Mouse (Mus musculus) brain, embryonic 18.5 days (tissue): ENCODE results near the gene Lyrm4.
"Not testable (repeated sequence)": the region's sequence is repeated elsewhere in the genome, so short reads cannot be mapped to it uniquely, and the experiment has no call there.

Experiments used
- DNase-seq: peaks from one replicate; pipeline ENCODE4 v3.0.0-alpha.2; 2012; ENCODE audit warnings: low read depth, low spot score

Lyrm4 gene

DNA sequence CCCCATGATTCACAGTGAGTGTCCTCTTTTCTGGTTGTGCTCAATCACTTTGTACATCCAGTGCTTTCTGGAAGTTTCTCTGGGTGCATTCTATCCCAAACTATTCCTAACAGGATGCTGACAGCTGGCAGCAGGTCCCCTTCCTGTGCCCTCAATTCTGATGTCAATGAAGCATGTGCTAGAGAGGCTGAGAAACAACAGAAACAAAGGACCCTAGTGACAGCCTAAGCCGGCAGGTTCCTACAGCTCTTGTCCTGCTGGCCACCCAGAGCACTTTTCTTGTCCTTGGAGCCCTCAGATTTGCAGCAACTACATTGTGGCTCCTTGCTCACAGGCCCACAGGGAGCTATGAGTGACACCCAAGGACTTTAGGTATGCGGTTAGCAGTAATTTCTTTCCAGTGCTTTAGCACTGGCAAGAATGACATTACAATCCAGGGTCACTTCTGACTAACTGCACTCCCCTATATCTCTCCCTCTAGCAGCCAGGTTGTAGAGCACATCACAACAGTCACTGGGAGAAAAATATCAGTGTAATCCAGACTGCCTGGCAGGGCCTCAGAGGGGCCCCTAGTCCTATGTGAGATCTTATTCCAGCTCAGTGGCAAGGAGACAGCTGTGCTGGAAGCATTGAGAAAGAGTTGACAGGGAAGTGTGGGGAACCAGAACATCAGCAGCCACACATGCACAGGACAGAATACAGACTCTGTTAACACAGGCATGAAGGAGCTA lies 121.5 kb downstream of the Lyrm4 start:
- DNase-seq = no peak

DNA sequence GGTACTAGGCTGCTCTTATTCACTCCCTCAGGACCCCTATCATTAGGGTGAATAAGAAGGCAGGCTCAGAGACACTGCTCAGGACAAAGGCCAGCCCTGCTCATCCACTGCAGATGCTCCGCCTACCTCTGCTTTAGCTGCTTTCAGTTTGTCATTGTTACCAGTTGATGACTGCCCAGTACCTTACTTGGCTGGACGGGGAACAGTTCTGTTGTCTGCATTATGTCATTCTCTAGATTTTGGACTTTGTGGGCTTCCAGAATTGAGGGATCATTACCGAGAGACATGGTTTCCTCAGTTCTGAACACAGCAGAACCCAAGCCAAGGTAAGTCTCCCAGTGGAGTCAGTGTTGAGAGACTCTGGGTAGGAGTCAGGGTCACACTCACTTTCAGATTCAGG lies 122.1 kb downstream of the Lyrm4 start:
- no peak for DNase-seq

DNA sequence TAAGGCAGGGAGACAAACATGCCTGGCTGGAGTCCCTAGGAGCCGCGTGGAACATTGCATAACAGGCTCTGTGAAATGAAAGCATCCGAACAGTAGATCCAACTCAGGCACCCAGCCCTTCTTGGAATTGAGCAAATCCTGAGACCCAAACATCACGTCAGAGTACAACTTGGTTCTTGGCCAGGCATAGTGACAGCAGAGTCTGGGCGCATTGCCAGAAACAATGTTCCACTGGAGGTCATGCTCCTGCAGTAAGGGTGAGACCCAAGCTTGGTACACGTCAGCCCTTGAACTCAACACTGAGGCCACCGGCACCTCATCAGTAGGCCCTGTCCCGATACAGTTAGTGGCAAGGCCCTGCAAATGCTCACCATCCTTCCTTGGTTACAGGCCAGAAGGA lies 123.3 kb downstream of the Lyrm4 start:
- no peak for DNase-seq

DNA sequence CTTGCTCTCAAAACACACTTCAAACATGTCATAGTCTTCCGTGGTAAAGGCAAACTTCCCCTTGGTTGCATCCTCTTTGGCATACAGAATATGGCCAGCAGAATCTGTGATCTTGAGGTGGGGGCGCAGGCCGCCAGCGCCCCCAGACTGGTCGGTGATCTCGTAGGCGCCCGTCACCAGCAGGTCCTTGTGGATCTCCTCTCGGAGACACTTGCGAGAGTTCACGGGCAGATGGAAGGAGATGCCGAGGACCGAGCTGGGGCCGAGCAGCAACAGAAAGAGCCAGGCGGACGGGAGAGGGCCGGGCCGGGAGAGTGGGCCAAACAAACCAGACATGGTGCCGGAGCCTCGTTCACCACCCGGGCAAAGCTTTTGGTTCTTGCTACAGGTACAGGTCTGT lies 126.1 kb downstream of the Lyrm4 start:
- not testable (repeated sequence) for DNase-seq

DNA sequence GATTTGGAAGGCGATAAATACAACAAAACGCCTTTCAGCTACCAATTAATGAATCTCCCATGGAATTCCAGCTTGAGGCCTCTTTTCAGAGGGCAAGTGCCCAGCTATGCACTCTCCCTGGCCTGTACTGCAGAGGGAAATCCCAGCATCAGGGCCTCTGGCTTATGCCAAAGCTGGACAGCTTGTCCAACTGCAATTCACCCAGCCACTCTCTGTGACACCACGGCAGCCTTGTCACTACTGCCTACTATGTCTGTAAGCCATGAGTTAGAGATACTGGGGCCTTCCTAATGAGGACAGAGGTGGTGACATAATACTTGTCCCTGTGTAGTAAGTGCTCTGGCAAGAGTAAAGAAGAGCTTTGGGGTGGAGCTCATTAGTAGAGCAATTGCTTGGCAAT lies 128.0 kb downstream of the Lyrm4 start:
- DNase-seq = no peak

DNA sequence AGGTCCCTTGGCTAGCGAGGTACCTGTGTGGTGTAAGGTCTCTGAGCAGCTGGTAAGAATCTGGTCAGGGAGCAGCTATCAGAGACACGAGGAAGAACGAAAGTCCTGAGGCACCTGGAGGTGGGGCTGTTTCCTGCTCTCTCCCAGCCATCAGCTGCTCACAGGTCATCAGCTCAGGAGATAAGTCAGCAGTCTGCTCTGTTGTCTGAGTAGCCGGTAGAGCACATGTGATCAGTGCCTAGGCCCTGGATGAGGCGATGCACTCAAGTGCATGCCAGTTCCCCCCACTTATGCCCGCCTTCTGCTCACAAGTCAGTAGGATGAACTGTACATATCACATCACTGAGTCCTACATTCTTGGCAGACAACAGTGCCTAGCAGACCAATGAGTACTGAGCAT lies 134.3 kb downstream of the Lyrm4 start:
- DNase-seq = no peak

DNA sequence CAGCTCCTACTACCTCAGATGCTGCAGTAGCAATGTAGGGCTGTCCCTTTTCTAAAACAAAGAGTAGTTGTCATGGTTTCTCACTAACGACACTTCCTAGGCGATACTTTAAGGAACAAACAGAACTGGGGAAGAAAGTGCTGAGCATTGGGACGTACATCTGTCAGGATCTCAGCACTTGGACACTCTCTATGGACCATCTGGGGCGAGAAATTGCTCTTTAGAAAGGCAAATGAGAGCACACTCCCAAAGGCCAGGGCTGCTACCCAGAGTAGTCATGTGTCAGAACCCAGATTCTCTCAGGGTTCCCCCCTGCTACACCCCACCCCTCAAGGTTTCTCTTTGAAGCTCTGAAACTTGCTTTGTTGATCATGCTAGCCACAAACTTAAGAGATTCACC lies 136.9 kb downstream of the Lyrm4 start:
- DNase-seq = no peak

DNA sequence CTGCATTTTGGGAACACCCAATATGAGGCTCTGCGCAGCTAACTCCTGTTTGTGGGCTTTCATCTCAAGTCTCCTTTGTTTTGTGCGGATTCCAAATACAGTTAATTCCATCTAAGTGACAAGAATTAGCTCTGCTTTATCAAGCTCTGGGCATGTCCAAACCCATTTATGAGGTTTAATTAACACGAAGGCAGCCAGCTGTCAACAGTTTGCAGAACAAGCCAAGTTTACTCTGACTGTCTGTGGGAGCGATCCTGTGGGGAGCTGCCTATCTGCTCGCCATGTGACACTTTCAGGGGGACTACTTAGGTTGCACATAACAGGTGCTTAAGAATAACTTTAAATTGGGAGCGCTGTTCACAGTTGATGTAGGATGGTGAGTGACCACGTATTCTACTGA lies 140.4 kb downstream of the Lyrm4 start:
- DNase-seq = no peak

DNA sequence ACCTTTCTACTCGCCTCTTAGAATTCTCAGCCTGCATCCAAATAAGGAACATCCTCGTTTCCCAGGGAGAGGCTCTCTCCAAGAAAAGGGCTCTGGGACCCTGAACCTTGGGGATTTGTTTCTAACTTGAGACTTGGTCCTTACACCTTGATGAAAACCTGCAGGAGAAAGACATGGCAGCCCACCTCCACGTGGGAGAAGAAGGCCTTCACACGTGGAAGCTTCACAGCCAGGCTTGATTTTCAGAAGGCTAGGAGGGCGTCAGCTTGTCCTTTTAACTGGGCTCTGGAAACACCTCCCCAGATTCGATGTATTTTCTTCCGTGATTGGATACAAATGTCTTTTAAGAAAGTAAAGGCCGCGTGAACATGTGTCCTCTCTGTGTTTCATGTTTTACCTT lies 147.5 kb downstream of the Lyrm4 start:
- no peak for DNase-seq

DNA sequence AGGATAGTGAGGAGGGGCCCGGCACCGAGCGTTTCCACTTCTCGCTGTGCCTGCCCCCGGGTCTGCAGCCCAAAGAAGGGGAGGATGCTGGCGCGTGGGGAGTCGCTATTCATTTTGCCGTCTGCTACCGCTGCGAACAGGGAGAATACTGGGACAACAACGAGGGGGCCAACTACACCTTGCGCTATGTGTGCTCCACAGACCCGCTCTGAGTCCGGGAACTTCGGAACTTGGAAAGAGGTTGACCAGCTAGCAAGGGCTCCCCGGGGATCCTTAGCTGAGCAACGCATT lies 147.9 kb downstream of the Lyrm4 start:
- no peak for DNase-seq

DNA sequence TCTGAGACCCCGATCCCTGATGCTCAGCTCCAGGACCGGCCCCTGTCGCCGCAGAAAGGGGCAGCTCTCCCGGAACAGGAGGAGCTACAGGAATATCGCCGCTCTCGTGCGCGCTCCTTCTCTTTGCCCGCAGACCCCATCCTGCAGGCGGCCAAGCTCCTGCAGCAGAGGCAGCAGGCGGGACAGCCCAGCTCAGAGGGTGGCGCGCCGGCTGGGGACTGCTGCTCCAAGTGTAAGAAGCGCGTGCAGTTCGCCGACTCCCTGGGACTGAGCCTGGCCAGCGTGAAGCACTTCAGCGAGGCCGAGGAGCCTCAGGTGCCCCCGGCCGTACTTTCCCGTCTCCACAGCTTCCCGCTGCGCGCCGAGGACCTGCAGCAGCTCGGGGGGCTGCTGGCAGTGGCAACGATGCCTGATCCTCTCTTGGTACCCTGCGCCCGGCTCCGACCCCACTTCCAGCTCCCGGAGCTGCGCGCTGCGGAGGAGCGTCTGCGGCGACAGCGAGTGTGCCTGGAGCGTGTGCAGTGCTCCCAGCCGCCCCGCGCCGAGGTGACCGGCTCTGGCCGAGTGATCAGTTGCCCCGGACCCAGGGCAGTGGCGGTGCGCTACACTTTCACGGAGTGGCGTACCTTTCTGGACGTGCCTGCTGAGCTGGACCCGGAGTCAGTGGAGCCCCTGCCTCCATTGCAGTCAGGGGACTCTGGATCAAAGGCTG lies 148.5 kb downstream of the Lyrm4 start:
- DNase-seq = no peak

DNA sequence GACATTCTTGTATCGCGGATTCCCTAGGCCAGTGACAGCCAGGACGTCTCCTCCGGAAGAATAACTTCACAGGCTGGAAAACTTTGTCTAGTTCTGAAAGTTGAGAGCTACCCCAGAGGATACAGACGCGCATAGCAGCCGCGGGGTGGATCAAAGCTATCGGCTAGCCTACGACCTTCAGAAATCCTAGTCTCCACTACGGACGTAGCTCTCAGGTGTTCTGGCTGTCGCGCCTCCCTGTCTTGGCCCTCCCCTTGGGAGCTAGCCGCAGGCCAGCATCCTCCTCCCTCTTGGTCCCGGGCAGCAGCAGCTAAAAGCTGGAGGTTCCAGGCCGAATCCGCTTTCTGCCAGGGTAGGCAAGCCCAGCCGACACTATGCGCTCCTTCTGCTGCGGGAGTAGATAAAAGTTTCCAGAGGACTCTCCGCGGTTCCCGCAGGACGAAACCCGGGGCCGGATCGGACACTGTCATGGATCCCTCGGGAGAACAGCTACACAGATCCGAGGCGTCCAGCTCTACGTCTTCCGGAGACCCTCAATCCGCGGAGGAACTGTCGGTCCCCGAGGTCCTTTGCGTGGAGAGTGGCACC lies 149.1 kb downstream of the Lyrm4 start:
- no peak for DNase-seq

DNA sequence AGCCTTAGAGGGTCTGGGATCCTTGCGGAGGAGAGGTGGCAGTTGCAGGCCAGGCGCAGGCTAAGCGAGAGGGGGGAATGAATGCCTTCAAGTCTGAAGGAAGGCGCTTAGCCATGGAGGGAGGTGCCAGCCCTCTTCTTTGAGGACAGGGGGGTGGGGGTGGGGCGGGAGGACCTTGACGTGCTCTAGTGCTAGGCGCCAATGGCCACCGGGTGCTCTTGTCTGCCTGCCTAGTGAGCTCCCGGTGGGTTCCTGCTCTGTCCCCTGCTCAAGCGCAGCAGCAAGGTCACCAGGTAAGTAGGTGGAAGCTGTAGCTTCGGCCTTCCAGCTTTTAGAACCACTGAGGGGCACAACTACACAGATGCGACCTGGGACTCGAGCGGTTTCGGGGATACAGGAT lies 149.6 kb downstream of the Lyrm4 start:
- no peak for DNase-seq

DNA sequence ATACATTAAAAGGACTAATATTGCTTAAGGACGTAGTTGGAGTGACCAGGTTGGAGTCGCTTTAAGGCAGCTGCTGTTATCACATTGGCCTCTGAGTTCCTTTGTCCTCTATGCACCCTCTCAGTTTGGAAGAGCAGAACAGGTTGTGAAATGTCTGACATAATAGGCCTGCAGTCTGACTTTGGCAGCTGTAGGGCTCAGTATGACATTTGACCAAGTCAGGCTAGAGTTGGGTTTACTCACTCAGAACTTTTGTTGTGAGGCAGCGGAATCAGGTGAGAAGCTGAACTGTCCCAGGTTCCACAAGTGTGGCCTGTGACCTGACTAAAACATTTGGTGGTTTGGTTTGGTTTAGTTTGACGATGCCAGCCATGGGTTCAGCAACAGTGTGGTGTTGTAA lies 153.7 kb downstream of the Lyrm4 start:
- DNase-seq = no peak

DNA sequence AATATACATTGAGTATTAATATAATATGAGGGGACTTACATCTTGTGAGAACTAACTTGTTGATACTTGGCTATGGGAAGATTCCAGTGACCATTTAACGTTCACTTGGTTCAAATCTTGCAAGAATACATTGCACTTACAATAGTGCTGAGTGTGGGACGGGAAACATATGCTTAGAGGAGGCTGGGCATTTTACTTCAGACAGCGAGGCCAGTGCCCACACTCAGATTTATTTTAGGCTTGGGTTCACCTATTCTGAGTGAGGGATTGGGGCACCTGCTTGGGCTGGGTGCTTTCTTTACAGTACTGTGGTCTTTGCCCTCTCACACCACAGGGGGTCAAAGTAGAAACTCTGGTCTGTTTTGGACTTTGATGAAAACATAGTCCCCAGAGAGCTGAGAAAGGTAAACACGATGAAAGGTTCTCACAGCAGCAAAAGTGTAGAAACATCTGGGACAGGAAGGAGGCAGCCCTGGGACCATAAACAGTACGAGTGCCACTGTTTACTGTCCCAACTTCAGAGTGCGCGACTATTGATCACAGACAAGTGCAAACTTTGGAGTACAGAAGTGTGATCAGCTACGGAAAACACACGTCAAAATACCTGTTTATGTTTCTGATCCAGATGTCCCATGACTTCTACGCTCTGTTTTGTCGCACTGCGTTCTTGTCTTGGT lies 157.8 kb downstream of the Lyrm4 start:
- DNase-seq = no peak

DNA sequence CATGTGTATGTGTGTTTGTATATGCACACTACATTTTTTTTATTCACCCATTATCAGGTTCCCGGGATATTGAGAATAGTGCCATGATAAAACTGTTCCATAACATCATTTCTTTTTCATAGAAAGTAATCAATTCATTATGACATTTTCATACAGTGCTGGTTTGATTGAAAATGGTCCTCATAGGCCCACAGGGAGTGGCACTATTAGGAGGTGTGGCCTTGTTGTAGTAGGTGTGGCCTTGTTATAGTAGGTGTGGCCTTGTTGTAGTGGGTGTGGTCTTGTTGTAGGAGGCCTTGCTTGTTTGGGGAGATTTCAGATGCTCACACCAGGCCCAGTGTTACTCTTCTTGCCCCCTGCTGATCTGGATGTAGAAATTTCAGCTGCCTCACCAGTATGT lies 158.8 kb downstream of the Lyrm4 start, which contains the start of gene Ppp1r3g:
TSS of gene Ppp1r3g (plus strand) at position 301 of the 400 bp plus-strand sequence.
- DNase-seq = no peak

DNA sequence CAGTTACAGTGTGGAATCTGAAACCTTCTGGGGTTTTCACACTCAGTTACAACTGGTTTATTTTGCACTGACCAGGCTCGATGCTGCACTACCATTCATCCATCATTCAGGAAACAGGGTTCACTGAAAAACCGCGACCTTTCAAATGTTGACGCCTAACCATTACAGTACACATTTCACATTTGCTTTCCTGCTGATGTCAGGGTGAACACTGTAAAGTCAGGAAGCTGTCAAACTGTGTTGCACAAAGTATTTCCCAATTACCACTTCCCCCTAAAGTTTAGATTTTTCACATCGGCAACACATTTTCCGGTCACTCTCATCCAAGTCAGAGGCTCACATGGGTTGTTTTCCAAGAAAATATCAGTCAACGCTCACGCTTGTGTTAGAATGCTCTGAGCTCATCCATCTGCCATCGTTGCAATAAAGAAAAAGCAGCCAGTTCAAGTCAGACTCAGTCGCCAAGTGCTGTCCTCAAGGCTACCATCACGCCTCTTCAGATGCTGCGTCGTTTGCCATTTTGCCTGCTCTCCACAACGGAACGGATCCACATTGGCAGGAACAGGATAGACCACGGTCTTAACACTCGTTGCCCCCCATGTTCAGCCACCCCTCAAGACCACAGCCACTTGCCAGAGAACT lies 167.4 kb downstream of the Lyrm4 start:
- no peak for DNase-seq

DNA sequence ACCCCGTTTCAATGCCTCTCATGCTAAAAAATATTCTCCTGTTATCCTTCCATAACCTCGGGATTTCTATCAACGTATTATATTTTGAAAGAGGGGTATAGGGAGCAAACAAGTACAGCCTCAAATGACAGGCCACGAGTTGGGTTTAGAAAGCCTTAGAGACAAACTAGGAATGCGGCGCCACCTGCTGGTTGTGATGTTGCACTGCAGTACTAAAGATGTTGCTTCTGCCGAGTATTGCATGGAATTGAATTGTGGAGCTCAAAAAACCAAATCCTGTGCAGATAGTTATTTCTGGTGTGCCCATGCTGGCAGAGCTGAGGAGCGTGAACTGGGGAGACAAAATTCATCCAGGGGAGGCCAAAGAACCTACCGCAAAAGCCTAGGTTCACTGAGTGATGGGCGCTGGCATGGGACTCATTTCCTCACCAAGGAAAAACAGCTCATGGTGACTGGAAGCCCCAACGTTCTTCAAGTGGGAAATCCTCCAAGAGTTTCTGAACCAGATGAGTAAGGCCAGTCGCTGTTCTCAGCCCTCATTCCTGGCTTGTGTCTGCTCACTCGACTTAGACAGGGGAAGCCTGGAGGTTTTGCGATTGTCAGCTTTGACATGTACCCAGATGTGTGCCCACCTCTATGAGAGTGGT lies 169.8 kb downstream of the Lyrm4 start:
- DNase-seq = peak; percentile 57

DNA sequence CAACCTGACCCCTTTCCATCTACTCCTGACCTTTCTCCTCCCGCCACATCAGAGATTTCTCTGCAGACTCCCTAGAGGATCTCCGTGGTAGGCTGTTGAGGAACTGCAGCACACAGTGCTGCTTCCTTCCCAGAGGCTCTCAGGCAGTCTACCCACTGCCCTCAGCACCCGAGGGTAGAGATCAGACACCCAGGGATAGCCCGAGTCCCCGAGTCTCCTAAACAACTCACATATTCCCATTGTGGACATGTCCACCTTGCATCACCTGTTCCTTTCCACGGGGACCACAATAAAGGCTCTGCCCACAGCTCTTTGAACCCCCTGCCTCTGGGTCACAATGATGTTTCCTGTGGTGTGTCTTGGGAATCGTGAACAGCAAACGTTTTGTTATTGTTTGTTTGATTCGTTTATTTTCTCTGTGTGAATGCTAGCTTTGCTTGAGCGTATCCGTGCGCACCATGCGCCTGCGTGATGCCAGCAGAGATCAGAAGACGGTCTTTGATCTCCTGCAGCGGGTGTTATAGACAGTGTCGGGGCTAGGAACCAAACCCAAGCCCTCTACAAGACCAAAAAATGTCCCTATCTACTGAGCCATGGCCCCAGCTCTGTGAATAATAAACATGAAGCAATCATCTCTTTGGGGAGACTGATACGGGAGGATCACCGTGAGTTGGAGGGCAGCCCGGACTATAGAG lies 170.5 kb downstream of the Lyrm4 start:
- no peak for DNase-seq

DNA sequence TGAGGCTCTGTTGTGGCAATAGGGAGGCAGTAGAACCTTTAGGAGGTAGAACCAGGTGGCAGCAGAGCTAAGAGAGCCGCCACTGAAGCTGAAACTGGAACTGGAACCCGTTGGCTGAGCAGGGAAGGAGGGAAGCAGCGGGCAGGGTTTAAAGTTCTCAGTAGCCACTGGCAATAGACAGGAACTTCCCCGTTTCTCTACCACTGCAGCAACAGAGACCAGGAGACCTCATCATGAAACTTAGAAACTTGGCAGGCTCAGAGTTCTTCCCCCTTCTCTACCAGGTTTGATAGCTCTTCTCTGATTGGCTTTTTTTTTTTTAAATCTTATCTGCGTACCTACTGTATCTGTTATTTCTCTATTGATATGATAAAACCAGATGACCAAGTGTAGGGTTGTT lies 176.4 kb downstream of the Lyrm4 start:
- no peak for DNase-seq
